Mouse (Mus musculus) megakaryocyte, embryonic 14.5 days (primary cell): ENCODE measurements around the gene Ccdc62. TPM values are rescaled to one million over a fixed set of nuclear protein-coding genes. Genes with fewer than 3 reads are reported as not detected.

Experiments used
- H3K27me3 ChIP-seq: replicated peaks from 2 replicates; pipeline ENCODE3; 2012; ENCODE audit warnings: inconsistent platforms
- H3K36me3 ChIP-seq: replicated peaks from 2 replicates; pipeline ENCODE3; 2012; ENCODE audit warnings: low read length, inconsistent platforms, mixed read lengths
- H3K4me1 ChIP-seq: 2 replicates; pipeline ENCODE4 v1.6.1; 2012; ENCODE audit warnings: inconsistent platforms
- H3K4me3 ChIP-seq: replicated peaks from 2 replicates; pipeline ENCODE3; 2012; ENCODE audit warnings: moderate library complexity, mild to moderate bottlenecking, inconsistent platforms
- H3K9me3 ChIP-seq: 2 replicates; pipeline ENCODE4 v1.6.1; 2012; ENCODE audit warnings: inconsistent platforms
- FLI1 ChIP-seq: IDR thresholded peaks from 2 replicates; pipeline ENCODE4 v1.6.1; 2012; ENCODE audit warnings: low read length, inconsistent platforms, mixed read lengths
- GATA1 ChIP-seq: IDR thresholded peaks from 3 replicates; pipeline ENCODE4 v1.6.1; 2012; ENCODE audit warnings: mixed read lengths, low read length, inconsistent platforms, borderline replicate concordance
- polyA plus RNA-seq: library from polyadenylated mRNA; stranded (reverse); fragments of >175 nt; gene quantifications from 2 replicates; pipeline ENCODE4 v1.2.3, GENCODE M21; 2012; ENCODE audit warnings: low replicate concordance; ENCODE audit not compliant: insufficient read depth

Gene Ccdc62
- polyA plus RNA-seq, 1 experiment = 2.1 TPM

GRCm38 (mm10) chr5:124005591-124005990 lies 75.1 kb downstream of the Ccdc62 start:
- H3K4me3 ChIP-seq = no peak overlapping the region
- TF ChIP-seq GATA1 = no peak
- no peak for TF ChIP-seq FLI1
- H3K27me3 ChIP-seq = no peaks in the 10 kb centered on the region
- H3K9me3 ChIP-seq = no peaks in the 10 kb centered on the region
- H3K4me1 ChIP-seq = peaks cover 93% of the 10 kb centered on the region
- H3K36me3 ChIP-seq = peaks cover 99% of the 10 kb centered on the region

- no peak overlapping the region for H3K4me3 ChIP-seq
- H3K27me3 ChIP-seq = no peaks in the 10 kb centered on the region
- H3K36me3 ChIP-seq = peaks cover 99% of the 10 kb centered on the region
- TF ChIP-seq GATA1 = no peak
- no peak for TF ChIP-seq FLI1
- peaks cover 93% of the 10 kb centered on the region for H3K4me1 ChIP-seq
- no peaks in the 10 kb centered on the region for H3K9me3 ChIP-seq
These were observed 75.8 kb downstream of the Ccdc62 start for GRCm38 (mm10) chr5:124006082-124006873.

- Histone ChIP-seq H3K4me1 (peaks cover 93% of the 10 kb centered on the region), H3K4me3 (no peak overlapping the region), H3K27me3 (no peaks in the 10 kb centered on the region), H3K36me3 (peaks cover 98% of the 10 kb centered on the region), H3K9me3 (no peaks in the 10 kb centered on the region)
- TF ChIP-seq GATA1 (no peak), FLI1 (no peak)
These were observed 76.5 kb downstream of the Ccdc62 start for GRCm38 (mm10) chr5:124006891-124007491.

- TF ChIP-seq FLI1 (no peak), GATA1 (no peak)
- no peaks in the 10 kb centered on the region for H3K27me3 ChIP-seq
- H3K9me3 ChIP-seq = no peaks in the 10 kb centered on the region
- H3K4me1 ChIP-seq = peaks cover 96% of the 10 kb centered on the region
- H3K4me3 ChIP-seq = peak overlapping the region; percentile 65
- H3K36me3 ChIP-seq = peaks cover 97% of the 10 kb centered on the region
These were observed 79.6 kb downstream of the Ccdc62 start for GRCm38 (mm10) chr5:124010077-124010476.

- TF ChIP-seq FLI1 (no peak), GATA1 (no peak)
- Histone ChIP-seq H3K36me3 (peaks cover 93% of the 10 kb centered on the region), H3K9me3 (no peaks in the 10 kb centered on the region), H3K27me3 (no peaks in the 10 kb centered on the region), H3K4me1 (peaks cover 97% of the 10 kb centered on the region), H3K4me3 (peak overlapping the region; percentile 89)
These were observed 80.6 kb downstream of the Ccdc62 start for GRCm38 (mm10) chr5:124010910-124011655.

- Histone ChIP-seq H3K36me3 (peaks cover 93% of the 10 kb centered on the region), H3K27me3 (no peaks in the 10 kb centered on the region), H3K4me3 (peak overlapping the region; percentile 89), H3K4me1 (peaks cover 97% of the 10 kb centered on the region), H3K9me3 (no peaks in the 10 kb centered on the region)
- TF ChIP-seq FLI1 (no peak), GATA1 (no peak)
These were observed 81.4 kb downstream of the Ccdc62 start for GRCm38 (mm10) chr5:124011927-124012326.

GRCm38 (mm10) chr5:124012885-124013284 lies 82.4 kb downstream of the Ccdc62 start:
- peak overlapping the region; percentile 89 for H3K4me3 ChIP-seq
- peaks cover 93% of the 10 kb centered on the region for H3K36me3 ChIP-seq
- no peaks in the 10 kb centered on the region for H3K27me3 ChIP-seq
- TF ChIP-seq GATA1 (no peak), FLI1 (no peak)
- no peaks in the 10 kb centered on the region for H3K9me3 ChIP-seq
- H3K4me1 ChIP-seq = peaks cover 97% of the 10 kb centered on the region

- H3K36me3 ChIP-seq = peaks cover 88% of the 10 kb centered on the region
- peaks cover 98% of the 10 kb centered on the region for H3K4me1 ChIP-seq
These were observed 83.3 kb downstream of the Ccdc62 start for GRCm38 (mm10) chr5:124013747-124014146.

GRCm38 (mm10) chr5:124014180-124014579 lies 83.7 kb downstream of the Ccdc62 start:
- Histone ChIP-seq H3K4me3 (peak overlapping the region; percentile 57), H3K9me3 (no peaks in the 10 kb centered on the region), H3K36me3 (peaks cover 83% of the 10 kb centered on the region), H3K27me3 (no peaks in the 10 kb centered on the region), H3K4me1 (peaks cover 98% of the 10 kb centered on the region)
- TF ChIP-seq FLI1 (no peak), GATA1 (no peak)

More at GRCm38 (mm10) chr5:124013747-124014146, 83.3 kb downstream of the Ccdc62 start:
- no peaks in the 10 kb centered on the region for H3K27me3 ChIP-seq
- peak overlapping the region; percentile 57 for H3K4me3 ChIP-seq
- TF ChIP-seq FLI1 (no peak), GATA1 (no peak)
- H3K9me3 ChIP-seq = no peaks in the 10 kb centered on the region
